Mouse (Mus musculus): ENCODE results near the gene 4930519G04Rik. TPM values are rescaled to one million over a fixed set of nuclear protein-coding genes. Genes with fewer than 3 reads are reported as not detected.

Gene 4930519G04Rik
- polyA plus RNA-seq, 2 experiments, result not detected

GRCm38 (mm10) chr5:114926153-114926684 lies 72.8 kb downstream of the 4930519G04Rik start:
- Histone ChIP-seq H3K9ac (replicated peaks) (no peak overlapping the region), H3K4me2 (ENCODE audit: low read depth) (no peak overlapping the region), H3K27me3 (ENCODE audit: control insufficient read depth, insufficient read depth, low read length) (no peaks in the 10 kb centered on the region), H3K9me3 (ENCODE audit: control insufficient read depth, low read length) (no peaks in the 10 kb centered on the region), H3K36me3 (replicated peaks; ENCODE audit: control insufficient read depth, insufficient read depth, low read depth) (no peaks in the 10 kb centered on the region), H3K4me1 (replicated peaks; ENCODE audit: control insufficient read depth in 2 of 2, insufficient read depth in 2 of 2, low read length in 1 of 2) (peaks cover 0 to 4% of the 10 kb centered on the region in 2 experiments; a peak in 2 of 4 replicates), H3K27ac (no peak overlapping the region), H3K4me3 (ENCODE audit: insufficient read depth in 1 of 2, low read depth in 2 of 2, low read length in 2 of 2) (no peak overlapping the region)
- ATAC-seq (ENCODE audit: insufficient read depth), result no peak
- no peak for DNase-seq (ENCODE audit: low read depth in 3 of 3, low spot score in 3 of 3)
- TF ChIP-seq CTCF (IDR thresholded peaks at IDR 0.05; ENCODE audit: low read depth) (no peak), EP300 (IDR thresholded peaks at IDR 0.05; ENCODE audit: low read depth) (no peak)
- WGBS (ENCODE audit: insufficient replicate concordance), result 47% methylated on average over 1 of the region's 1 CpGs

DNA sequence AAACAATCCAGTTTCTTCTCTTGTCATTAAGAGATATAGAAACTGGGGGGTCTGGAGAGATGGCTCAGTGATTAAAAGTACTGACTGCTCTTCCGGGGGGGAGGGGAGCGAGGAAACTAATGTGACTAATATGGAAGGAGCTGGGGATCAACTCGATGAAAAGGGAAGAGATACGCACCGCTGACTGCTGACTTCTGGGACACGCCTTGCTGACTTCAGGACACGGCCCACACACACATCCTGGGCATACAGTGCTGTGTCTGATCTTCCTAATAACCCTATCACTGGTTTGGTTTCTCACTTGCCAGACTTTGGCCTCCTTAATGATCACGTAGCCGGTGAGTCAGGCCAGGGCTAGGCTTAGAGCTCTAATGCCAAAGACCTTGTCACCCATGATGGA lies 73.3 kb downstream of the 4930519G04Rik start:
- WGBS (ENCODE audit: insufficient replicate concordance), result 73% methylated on average over 9 of the region's 9 CpGs
- Histone ChIP-seq H3K4me2 (ENCODE audit: low read depth) (no peak overlapping the region), H3K4me3 (ENCODE audit: insufficient read depth in 1 of 2, low read depth in 2 of 2, low read length in 2 of 2) (no peak overlapping the region), H3K27me3 (ENCODE audit: control insufficient read depth, insufficient read depth, low read length) (no peaks in the 10 kb centered on the region), H3K4me1 (replicated peaks; ENCODE audit: control insufficient read depth in 2 of 2, insufficient read depth in 2 of 2, low read length in 1 of 2) (peaks cover 0 to 2% of the 10 kb centered on the region in 2 experiments; a peak in 2 of 4 replicates), H3K9me3 (ENCODE audit: control insufficient read depth, low read length) (no peaks in the 10 kb centered on the region), H3K27ac (no peak overlapping the region), H3K9ac (replicated peaks) (no peak overlapping the region), H3K36me3 (replicated peaks; ENCODE audit: control insufficient read depth, insufficient read depth, low read depth) (no peaks in the 10 kb centered on the region)
- no peak for TF ChIP-seq CTCF (IDR thresholded peaks at IDR 0.05; ENCODE audit: low read depth)
- TF ChIP-seq EP300 (IDR thresholded peaks at IDR 0.05; ENCODE audit: low read depth), result no peak
- no peak for DNase-seq (ENCODE audit: low read depth in 3 of 3, low spot score in 3 of 3)
- no peak for ATAC-seq (ENCODE audit: insufficient read depth)

DNA sequence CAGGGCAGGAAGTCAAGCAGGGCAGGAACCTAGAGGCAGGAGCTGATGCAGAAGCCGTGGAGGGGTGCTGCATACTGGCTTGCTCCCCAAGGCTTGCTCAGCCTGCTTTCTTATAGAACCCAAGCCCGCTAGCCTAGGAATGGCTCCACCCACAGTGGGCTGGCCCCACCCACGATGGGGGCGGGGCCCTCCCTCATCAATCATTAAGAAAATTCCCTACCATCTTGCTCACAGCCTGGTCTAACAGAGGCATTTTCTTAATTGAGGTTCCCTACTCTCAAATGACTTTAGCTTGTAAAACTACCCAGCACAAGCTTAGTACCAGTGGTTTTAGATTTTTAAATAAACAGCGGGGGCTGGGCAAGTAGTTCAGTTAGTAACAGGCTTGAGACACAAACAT lies 78.2 kb downstream of the 4930519G04Rik start:
- DNase-seq (ENCODE audit: low read depth in 3 of 3, low spot score in 3 of 3) (no peak), ATAC-seq (ENCODE audit: insufficient read depth) (no peak)
- no peak overlapping the region for H3K4me2 ChIP-seq (ENCODE audit: low read depth)
- H3K4me3 ChIP-seq (ENCODE audit: insufficient read depth in 1 of 2, low read depth in 2 of 2, low read length in 2 of 2), result no peak overlapping the region
- TF ChIP-seq EP300 (IDR thresholded peaks at IDR 0.05; ENCODE audit: low read depth) (no peak), CTCF (IDR thresholded peaks at IDR 0.05; ENCODE audit: low read depth) (no peak)
- no peaks in the 10 kb centered on the region for H3K27me3 ChIP-seq (ENCODE audit: control insufficient read depth, insufficient read depth, low read length)
- 42% methylated on average over 5 of the region's 5 CpGs for WGBS (ENCODE audit: insufficient replicate concordance)
- no peak overlapping the region for H3K9ac ChIP-seq (replicated peaks)
- no peaks in the 10 kb centered on the region for H3K9me3 ChIP-seq (ENCODE audit: control insufficient read depth, low read length)
- H3K27ac ChIP-seq, result no peak overlapping the region
- H3K4me1 ChIP-seq (replicated peaks; ENCODE audit: control insufficient read depth in 2 of 2, insufficient read depth in 2 of 2, low read length in 1 of 2), result no peaks in the 10 kb centered on the region
- H3K36me3 ChIP-seq (replicated peaks; ENCODE audit: control insufficient read depth, insufficient read depth, low read depth), result no peaks in the 10 kb centered on the region

GRCm38 (mm10) chr5:114933206-114933605 lies 79.7 kb downstream of the 4930519G04Rik start:
- ATAC-seq (ENCODE audit: insufficient read depth), result no peak
- DNase-seq (ENCODE audit: low read depth in 3 of 3, low spot score in 3 of 3), result no peak
- Histone ChIP-seq H3K4me2 (ENCODE audit: low read depth) (no peak overlapping the region), H3K4me1 (replicated peaks; ENCODE audit: control insufficient read depth in 2 of 2, insufficient read depth in 2 of 2, low read length in 1 of 2) (no peaks in the 10 kb centered on the region), H3K36me3 (replicated peaks; ENCODE audit: control insufficient read depth, insufficient read depth, low read depth) (no peaks in the 10 kb centered on the region), H3K9ac (replicated peaks) (no peak overlapping the region), H3K27ac (no peak overlapping the region), H3K9me3 (ENCODE audit: control insufficient read depth, low read length) (no peaks in the 10 kb centered on the region), H3K4me3 (ENCODE audit: insufficient read depth in 1 of 2, low read depth in 2 of 2, low read length in 2 of 2) (no peak overlapping the region), H3K27me3 (ENCODE audit: control insufficient read depth, insufficient read depth, low read length) (no peaks in the 10 kb centered on the region)
- WGBS (ENCODE audit: insufficient replicate concordance), result 65% methylated on average over 8 of the region's 8 CpGs
- TF ChIP-seq CTCF (IDR thresholded peaks at IDR 0.05; ENCODE audit: low read depth) (no peak), EP300 (IDR thresholded peaks at IDR 0.05; ENCODE audit: low read depth) (no peak)

Small RNAs within 50 kb of the gene (microRNA-seq; reads per million reads assigned to microRNA genes)
- 28.7 reads per million, percentile 33 among the genes with 10 or more reads in this experiment for gene Mir6240

Other genes with a start within 250 kb of the 4930519G04Rik start
- gene Trpv4, start 195.2 kb upstream of the 4930519G04Rik start, polyA plus RNA-seq (2012; rRNA removed), result 0.16 and 0.22 TPM in 2 replicates
- 0.14 and 0.15 TPM in 2 replicates for gene Trpv4, start 195.2 kb upstream of the 4930519G04Rik start, polyA plus RNA-seq (2014; fragmentation: Nextera tagmentation; extraction: Ambion mirVana)
- gene Gltp, start 162.7 kb upstream of the 4930519G04Rik start, polyA plus RNA-seq (2012; rRNA removed), result 18.4 and 18.5 TPM in 2 replicates
- 25.4 and 33.0 TPM in 2 replicates for gene Gltp, start 162.7 kb upstream of the 4930519G04Rik start, polyA plus RNA-seq (2014; fragmentation: Nextera tagmentation; extraction: Ambion mirVana)
- gene Tchp, start 145.9 kb upstream of the 4930519G04Rik start, polyA plus RNA-seq (2012; rRNA removed), result 5.6 and 7.8 TPM in 2 replicates
- gene Tchp, start 145.9 kb upstream of the 4930519G04Rik start, polyA plus RNA-seq (2014; fragmentation: Nextera tagmentation; extraction: Ambion mirVana), result 1.9 and 2.2 TPM in 2 replicates
- gene Ankrd13a, start 79.0 kb upstream of the 4930519G04Rik start, polyA plus RNA-seq (2012; rRNA removed), result 29.9 and 38.6 TPM in 2 replicates
- 46.6 and 59.1 TPM in 2 replicates for gene Ankrd13a, start 79.0 kb upstream of the 4930519G04Rik start, polyA plus RNA-seq (2014; fragmentation: Nextera tagmentation; extraction: Ambion mirVana)
- 12.7 and 13.7 TPM in 2 replicates for gene Git2, start 78.1 kb upstream of the 4930519G04Rik start, polyA plus RNA-seq (2012; rRNA removed)
- 12.1 and 12.7 TPM in 2 replicates for gene Git2, start 78.1 kb upstream of the 4930519G04Rik start, polyA plus RNA-seq (2014; fragmentation: Nextera tagmentation; extraction: Ambion mirVana)
- gene 1500011B03Rik, start 30.2 kb upstream of the 4930519G04Rik start, polyA plus RNA-seq (2012; rRNA removed), result 15.5 and 17.5 TPM in 2 replicates
- gene 1500011B03Rik, start 30.2 kb upstream of the 4930519G04Rik start, polyA plus RNA-seq (2014; fragmentation: Nextera tagmentation; extraction: Ambion mirVana), result 31.9 and 36.0 TPM in 2 replicates
- not detected in 2 replicates for gene Gm9936, start 5.0 kb downstream of the 4930519G04Rik start, polyA plus RNA-seq (2012; rRNA removed)
- gene Gm9936, start 5.0 kb downstream of the 4930519G04Rik start, polyA plus RNA-seq (2014; fragmentation: Nextera tagmentation; extraction: Ambion mirVana), result not detected in 2 replicates
- 1.3 TPM in 2 replicates for gene Oasl2, start 43.3 kb downstream of the 4930519G04Rik start, polyA plus RNA-seq (2012; rRNA removed)
- 2.0 and 2.1 TPM in 2 replicates for gene Oasl2, start 43.3 kb downstream of the 4930519G04Rik start, polyA plus RNA-seq (2014; fragmentation: Nextera tagmentation; extraction: Ambion mirVana)
- 0.44 and 0.50 TPM in 2 replicates for gene Oasl1, start 69.6 kb downstream of the 4930519G04Rik start, polyA plus RNA-seq (2012; rRNA removed)
- gene Oasl1, start 69.6 kb downstream of the 4930519G04Rik start, polyA plus RNA-seq (2014; fragmentation: Nextera tagmentation; extraction: Ambion mirVana), result 0.23 and 0.32 TPM in 2 replicates
- 5.6 and 8.1 TPM in 2 replicates for gene 2210016L21Rik, start 88.5 kb downstream of the 4930519G04Rik start, polyA plus RNA-seq (2012; rRNA removed)
- 11.3 and 12.3 TPM in 2 replicates for gene 2210016L21Rik, start 88.5 kb downstream of the 4930519G04Rik start, polyA plus RNA-seq (2014; fragmentation: Nextera tagmentation; extraction: Ambion mirVana)
- 1.2 and 1.6 TPM in 2 replicates for gene Hnf1a, start 117.4 kb downstream of the 4930519G04Rik start, polyA plus RNA-seq (2012; rRNA removed)
- 0.86 and 1.5 TPM in 2 replicates for gene Hnf1a, start 117.4 kb downstream of the 4930519G04Rik start, polyA plus RNA-seq (2014; fragmentation: Nextera tagmentation; extraction: Ambion mirVana)
- gene Sppl3, start 157.5 kb downstream of the 4930519G04Rik start, polyA plus RNA-seq (2012; rRNA removed), result 17.2 and 17.6 TPM in 2 replicates
- gene Sppl3, start 157.5 kb downstream of the 4930519G04Rik start, polyA plus RNA-seq (2014; fragmentation: Nextera tagmentation; extraction: Ambion mirVana), result 5.4 and 7.0 TPM in 2 replicates
- gene Gm10401, start 244.6 kb downstream of the 4930519G04Rik start, polyA plus RNA-seq (2012; rRNA removed), result 0.07 TPM in 1 of 2 replicates, not detected in the other
- gene Gm10401, start 244.6 kb downstream of the 4930519G04Rik start, polyA plus RNA-seq (2014; fragmentation: Nextera tagmentation; extraction: Ambion mirVana), result 11.9 and 14.0 TPM in 2 replicates